Mouse (Mus musculus): Measurements from ENCODE around the gene Dxo.
"Not testable (repeated sequence)": the region's sequence is repeated elsewhere in the genome, so short reads cannot be mapped to it uniquely, and the experiment has no call there.

The Dxo gene

GRCm38 (mm10) chr17:34814818-34815370, 21.9 kb upstream of the Dxo start:
- in situ Hi-C loops (cut with MboI; ENCODE audit: unreplicated experiment in 2 of 2) = loop anchor here (5.0 kb wide), 1 partner anchor 83 kb away; no protein-coding TSS in a partner anchor

DNA sequence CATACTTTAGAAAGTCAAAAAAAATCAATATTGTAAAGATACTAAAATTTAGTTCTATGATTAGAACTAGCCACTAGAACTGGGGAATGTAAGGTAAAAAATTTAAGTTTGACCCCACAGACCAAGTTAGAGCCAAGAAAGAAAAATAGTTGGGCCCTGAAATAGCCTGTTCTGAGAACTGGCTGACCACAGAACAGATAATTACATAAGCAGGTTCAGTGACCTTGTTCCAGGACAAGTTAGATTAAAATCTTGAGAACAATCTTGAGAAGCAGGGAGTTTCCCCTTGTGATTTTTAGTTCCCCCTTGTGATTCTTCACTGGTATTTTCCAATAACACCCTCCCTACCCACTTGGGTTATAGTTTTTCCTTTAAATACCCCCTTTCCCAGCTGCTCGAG, 6.0 kb upstream of the Dxo start:
- in situ Hi-C loops (cut with MboI; ENCODE audit: unreplicated experiment in 2 of 2) = not testable (repeated sequence)

DNA sequence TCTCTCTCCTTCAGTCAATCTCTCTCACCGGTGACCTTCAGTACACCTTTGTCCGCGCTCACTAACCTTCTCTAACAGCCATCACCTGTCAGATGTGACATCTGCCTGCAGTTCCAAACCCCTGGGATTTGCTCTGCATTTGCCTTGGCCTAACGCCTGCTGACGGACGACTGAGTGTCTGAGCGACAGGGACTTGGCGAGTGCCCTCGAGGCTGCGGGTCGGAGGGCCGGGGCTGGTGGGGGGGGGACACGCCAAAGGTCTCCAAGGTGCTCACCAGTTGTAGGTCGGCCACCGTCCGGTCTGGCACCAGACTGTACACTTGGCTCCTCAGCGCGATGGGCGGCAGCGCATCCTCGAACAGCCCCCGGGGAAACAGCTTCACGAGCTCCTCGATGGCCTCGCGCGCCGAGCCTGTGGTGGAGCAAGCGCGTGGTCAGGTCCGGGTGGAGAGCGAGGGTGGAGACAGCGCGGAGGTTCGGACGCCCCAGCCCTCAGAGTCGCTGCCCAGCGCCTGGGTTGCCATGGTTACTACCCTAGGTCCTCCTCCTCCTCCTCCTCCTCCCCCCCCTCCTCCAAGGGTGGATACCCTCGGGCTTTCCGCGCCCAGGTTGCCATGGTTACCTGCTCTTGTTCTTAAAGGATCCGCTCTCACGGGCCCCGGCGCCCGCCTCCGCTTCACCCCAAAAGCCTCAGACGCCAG, 514 bp upstream of the Dxo start:
- in situ Hi-C loops (cut with MboI; ENCODE audit: unreplicated experiment in 2 of 2) = no loop called here

DNA sequence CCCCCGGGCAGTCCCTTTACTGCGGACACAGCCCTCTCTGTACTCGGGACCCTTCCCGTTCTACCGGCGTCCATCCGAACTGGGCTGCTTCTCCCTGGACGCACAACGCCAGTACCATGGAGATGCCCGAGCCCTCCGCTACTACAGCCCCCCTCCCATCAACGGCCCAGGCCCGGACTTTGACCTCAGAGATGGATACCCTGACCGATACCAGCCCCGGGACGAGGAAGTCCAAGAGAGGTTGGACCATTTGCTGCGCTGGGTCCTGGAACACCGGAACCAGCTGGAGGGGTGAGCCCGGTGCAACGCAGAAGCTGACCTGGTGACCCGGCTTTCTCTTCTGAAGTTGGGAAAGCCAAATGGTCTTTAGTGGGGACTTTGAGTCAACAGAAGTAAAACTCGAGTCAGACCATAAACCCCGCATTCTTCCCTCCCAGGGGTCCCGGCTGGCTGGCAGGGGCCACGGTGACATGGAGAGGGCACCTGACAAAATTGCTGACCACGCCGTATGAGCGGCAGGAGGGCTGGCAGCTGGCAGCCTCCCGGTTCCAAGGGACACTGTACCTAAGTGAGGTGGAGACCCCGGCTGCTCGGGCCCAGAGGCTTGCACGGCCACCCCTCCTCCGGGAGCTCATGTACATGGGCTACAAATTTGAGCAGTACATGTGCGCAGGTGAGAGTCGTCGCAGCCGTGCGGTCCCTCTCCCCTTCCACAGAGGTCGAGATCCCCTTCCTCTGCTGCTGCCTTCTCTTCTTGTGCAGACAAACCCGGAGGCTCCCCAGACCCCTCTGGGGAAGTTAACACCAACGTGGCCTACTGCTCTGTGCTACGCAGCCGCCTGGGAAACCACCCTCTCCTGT, 875 bp downstream of the Dxo start:
- in situ Hi-C loops (cut with MboI; ENCODE audit: unreplicated experiment in 2 of 2) = no loop called here

GRCm38 (mm10) chr17:34838785-34839184, 2.0 kb downstream of the Dxo start:
- in situ Hi-C loops (cut with MboI; ENCODE audit: unreplicated experiment in 2 of 2) = no loop called here

DNA sequence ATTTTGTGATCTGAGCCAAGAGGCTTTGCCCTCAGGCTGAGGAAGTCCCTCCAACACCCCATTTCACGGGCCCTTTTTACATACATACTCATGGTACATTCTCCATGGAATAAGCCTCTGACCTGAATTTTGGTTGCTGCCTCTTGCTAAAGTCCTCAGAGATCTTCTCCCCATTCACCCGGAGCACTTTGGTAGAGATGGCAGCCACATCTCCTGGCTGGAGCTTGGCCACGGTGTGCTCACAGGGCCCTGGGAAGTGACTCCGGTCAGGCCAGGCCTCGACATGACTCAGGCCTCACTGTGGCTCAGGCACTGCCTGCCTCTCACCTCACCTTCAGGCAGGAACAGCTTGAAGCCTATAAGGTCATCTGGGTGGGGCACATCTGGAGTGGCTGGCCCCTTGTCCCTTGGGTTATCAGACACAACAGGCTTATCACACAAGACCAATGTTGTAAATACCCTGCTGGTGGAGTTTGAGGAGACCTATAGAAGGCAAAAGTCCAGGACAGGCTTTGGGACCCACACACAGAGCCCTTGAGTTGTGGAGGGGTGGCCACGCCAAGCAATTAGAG, 4.0 kb downstream of the Dxo start:
- in situ Hi-C loops (cut with MboI; ENCODE audit: unreplicated experiment in 2 of 2) = no loop called here

DNA sequence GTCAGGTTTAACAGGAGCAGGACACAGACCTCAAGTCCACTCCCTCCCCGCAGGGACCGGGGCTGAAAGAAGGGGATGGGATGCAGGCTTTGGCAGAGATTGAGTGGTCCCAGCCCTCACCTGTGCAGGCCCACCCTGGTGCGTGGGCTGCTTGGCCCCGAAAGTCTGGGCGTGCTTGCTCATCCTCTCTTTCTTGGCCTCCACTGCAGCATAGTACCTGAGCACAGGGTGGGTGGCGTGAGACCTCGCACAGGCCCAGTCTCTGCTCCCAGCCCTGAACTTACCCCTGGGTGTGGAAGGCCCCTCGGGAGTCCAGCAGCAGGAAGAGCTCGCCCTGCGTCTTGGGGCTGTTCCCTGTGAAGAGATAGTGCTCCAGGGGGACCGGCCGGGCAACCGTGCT, 8.1 kb downstream of the Dxo start:
- in situ Hi-C loops (cut with MboI; ENCODE audit: unreplicated experiment in 2 of 2) = no loop called here

DNA sequence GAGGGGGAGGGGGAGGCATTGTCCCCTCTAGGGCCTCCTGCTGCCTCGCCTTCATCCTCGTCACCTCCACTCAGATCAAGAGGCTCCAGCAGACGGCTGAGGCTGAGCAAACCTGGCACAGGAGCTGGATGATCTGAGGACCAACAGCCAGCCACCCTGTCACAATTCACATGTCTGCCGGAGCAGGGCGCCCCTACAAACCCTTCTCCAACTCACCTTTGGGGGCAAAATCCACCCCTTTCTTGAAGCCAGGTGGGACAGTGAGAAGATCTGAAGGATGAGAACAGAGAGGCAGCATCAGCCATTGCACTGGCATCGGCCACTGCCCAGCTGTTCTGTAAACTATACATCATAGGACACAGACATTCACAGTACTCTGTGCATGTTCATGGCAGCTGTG, 10.4 kb downstream of the Dxo start:
- in situ Hi-C loops (cut with MboI; ENCODE audit: unreplicated experiment in 2 of 2) = no loop called here

GRCm38 (mm10) chr17:34847615-34848014, 10.8 kb downstream of the Dxo start:
- in situ Hi-C loops (cut with MboI; ENCODE audit: unreplicated experiment in 2 of 2) = no loop called here

- in situ Hi-C loops (cut with MboI; ENCODE audit: unreplicated experiment in 2 of 2) = loop anchor here (10.0 to 25.0 kb wide), 2 partner anchors 135 to 237 kb away; partner anchors contain the start of genes Abhd16a (in 1 of the 2), Lsm2 (in 1 of the 2), Ly6g6d (in 1 of the 2) and Ly6g6e (in 1 of the 2)
Observed at GRCm38 (mm10) chr17:34849722-34850516, 13.1 kb downstream of the Dxo start, which contains the start of the genes Skiv2l and Nelfe. Skiv2l (minus strand) TSS chr17:34850210. Nelfe (plus strand) TSS chr17:34850391.

GRCm38 (mm10) chr17:34850517-34851125, 13.8 kb downstream of the Dxo start:
- in situ Hi-C loops (cut with MboI; ENCODE audit: unreplicated experiment in 2 of 2) = loop anchor here (10.0 to 25.0 kb wide), 2 partner anchors 134 to 237 kb away; partner anchors contain the start of genes Abhd16a (in 1 of the 2), Lsm2 (in 1 of the 2), Ly6g6d (in 1 of the 2) and Ly6g6e (in 1 of the 2)

DNA sequence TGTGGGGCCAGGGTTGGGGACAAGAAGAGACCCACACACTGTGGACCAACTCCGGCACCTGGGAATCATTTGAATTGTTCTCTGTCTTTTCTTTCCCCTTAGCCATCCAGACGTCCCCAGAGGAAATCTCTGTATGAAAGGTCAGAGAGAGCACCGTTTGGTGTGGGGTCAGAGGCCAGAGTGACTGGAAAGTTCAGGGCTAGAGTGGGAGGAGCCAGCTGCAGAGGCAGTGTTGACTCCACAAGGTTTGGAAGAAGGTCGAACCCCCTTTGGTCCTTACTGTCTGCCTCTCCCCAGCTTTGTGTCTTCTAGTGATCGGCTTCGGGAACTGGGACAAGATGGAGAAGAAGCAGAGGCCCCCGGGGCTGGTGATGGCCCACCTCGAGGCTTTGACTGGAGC, 16.7 kb downstream of the Dxo start:
- in situ Hi-C loops (cut with MboI; ENCODE audit: unreplicated experiment in 2 of 2) = loop anchor here (10.0 to 25.0 kb wide), 2 partner anchors 131 to 234 kb away; partner anchors contain the start of genes Abhd16a (in 1 of the 2), Lsm2 (in 1 of the 2), Ly6g6d (in 1 of the 2) and Ly6g6e (in 1 of the 2)

- in situ Hi-C loops (cut with MboI; ENCODE audit: unreplicated experiment in 2 of 2) = loop anchor here (5.0 to 25.0 kb wide), 4 partner anchors 58 to 233 kb away; partner anchors contain the start of genes Slc44a4 (in 2 of the 2), Abhd16a (in 1 of the 2), Lsm2 (in 1 of the 2) and Ly6g6d (in 1 of the 2)
Observed at GRCm38 (mm10) chr17:34854761-34855160, 17.9 kb downstream of the Dxo start.

- in situ Hi-C loops (cut with MboI; ENCODE audit: unreplicated experiment in 2 of 2) = loop anchor here (5.0 to 25.0 kb wide), 4 partner anchors 56 to 231 kb away; partner anchors contain the start of genes Slc44a4 (in 2 of the 2), Abhd16a (in 1 of the 2), Lsm2 (in 1 of the 2) and Ly6g6d (in 1 of the 2)
Observed at GRCm38 (mm10) chr17:34855825-34856224, 19.0 kb downstream of the Dxo start.

DNA sequence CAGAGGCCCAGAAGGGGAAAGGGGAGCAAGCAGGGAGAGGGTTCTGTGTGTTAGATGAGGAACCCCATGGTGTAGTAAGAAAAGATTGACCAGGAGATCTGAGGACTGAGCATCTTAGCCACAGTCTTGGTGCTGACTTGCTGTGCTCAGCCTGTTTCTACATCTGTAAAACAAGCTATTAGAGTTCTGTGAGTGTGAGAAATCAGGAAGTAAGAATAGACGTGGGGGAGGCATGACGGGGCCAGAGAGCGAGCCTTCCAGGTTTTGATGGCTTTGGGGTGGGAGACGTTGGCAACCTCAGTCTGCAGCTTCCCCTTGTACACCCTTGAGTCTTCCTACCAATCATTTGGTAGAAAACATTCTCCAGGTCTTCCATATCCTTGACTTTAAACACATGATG, 21.9 kb downstream of the Dxo start:
- in situ Hi-C loops (cut with MboI; ENCODE audit: unreplicated experiment in 2 of 2) = loop anchor here (5.0 to 25.0 kb wide), 4 partner anchors 54 to 229 kb away; partner anchors contain the start of genes Slc44a4 (in 2 of the 2), Abhd16a (in 1 of the 2), Lsm2 (in 1 of the 2) and Ly6g6d (in 1 of the 2)

DNA sequence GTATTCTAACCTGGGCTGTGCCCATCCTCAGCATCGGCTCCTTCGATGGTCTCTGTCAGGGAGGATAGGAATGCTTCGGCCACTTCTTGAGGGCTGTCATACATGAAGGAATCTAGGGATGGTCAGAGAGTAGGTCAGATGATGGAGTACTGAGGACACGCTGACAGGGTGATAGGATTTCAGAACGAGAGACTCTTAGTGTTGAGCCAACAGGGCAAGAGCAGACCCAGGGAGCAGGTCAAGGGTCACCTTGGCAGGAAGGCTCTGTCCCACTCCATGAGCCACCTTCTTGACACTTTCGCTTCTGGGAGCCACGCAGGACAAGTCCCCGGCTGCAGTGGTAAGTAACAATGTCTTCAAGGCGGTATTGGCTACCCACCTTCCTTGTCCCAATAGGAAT, 23.7 kb downstream of the Dxo start:
- in situ Hi-C loops (cut with MboI; ENCODE audit: unreplicated experiment in 2 of 2) = loop anchor here in 1 of 2 experiments (25.0 kb wide), 1 partner anchor 227 kb away; the partner anchor contains the start of genes Abhd16a, Ly6g6d, Ly6g6e and Ly6g6f

- in situ Hi-C loops (cut with MboI; ENCODE audit: unreplicated experiment in 2 of 2) = loop anchor here in 1 of 2 experiments (25.0 kb wide), 1 partner anchor 225 kb away; the partner anchor contains the start of genes Abhd16a, Ly6g6d, Ly6g6e and Ly6g6f
Observed at GRCm38 (mm10) chr17:34861704-34862415, 25.0 kb downstream of the Dxo start.

Measured in v-Abl transformed pro-B cells (cell line).